Mouse (Mus musculus): ENCODE measurements around the gene Aldh3b1.

- TF ChIP-seq TAL1 (IDR thresholded peaks at IDR 0.05; ENCODE audit: low read length), result no peak
- TF ChIP-seq GATA1 (IDR thresholded peaks at IDR 0.05; ENCODE audit: low read length), result no peak
These were observed 40.5 kb downstream of the Aldh3b1 start for GRCm38 (mm10) chr19:3889096-3889495.

All from erythroblast, embryonic 14.5 days (primary cell).